Mouse (Mus musculus) lung, postnatal 0 days (tissue): Measurements from ENCODE around the gene Ston1.

Source experiments
- CTCF ChIP-seq: IDR thresholded peaks from 2 replicates; pipeline ENCODE4 v1.5.1; 2016; ENCODE audit warnings: antibody characterized with exemption, mild to moderate bottlenecking
- EP300 ChIP-seq: IDR thresholded peaks from 2 replicates; pipeline ENCODE4 v1.6.1; 2016; ENCODE audit warnings: antibody characterized with exemption, mild to moderate bottlenecking, control low read depth

DNA sequence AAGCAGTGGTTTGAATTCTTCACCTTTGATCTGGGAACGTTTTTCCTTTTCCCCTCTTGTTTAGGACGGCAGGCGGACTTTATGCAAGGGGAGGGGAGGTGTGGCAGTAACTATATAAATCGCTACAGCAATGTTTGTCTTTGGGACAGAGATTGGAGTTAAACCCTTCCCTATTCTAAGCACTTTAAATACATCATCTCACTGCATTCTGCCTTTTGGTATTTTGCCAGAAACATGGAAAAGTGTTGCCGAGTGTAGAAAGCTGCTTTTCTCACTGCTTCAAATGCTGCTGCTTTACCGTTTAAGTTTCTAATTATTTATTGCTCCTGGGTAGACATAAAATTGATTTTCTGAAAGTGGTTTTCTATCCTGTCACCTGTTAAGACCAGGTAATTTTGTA lies 104.9 kb downstream of the Ston1 start:
- TF ChIP-seq CTCF (no peak), EP300 (no peak)
